Mouse (Mus musculus) A20 (cell line): ENCODE results near the gene Phb2.
"Not testable (repeated sequence)": the region's sequence is repeated elsewhere in the genome, so short reads cannot be mapped to it uniquely, and the experiment has no call there.

ENCODE experiments used
- DNase-seq: peaks from one replicate; pipeline ENCODE4 v3.0.0-alpha.2; 2011; ENCODE audit warnings: low read depth, low spot score

The Phb2 gene

DNA sequence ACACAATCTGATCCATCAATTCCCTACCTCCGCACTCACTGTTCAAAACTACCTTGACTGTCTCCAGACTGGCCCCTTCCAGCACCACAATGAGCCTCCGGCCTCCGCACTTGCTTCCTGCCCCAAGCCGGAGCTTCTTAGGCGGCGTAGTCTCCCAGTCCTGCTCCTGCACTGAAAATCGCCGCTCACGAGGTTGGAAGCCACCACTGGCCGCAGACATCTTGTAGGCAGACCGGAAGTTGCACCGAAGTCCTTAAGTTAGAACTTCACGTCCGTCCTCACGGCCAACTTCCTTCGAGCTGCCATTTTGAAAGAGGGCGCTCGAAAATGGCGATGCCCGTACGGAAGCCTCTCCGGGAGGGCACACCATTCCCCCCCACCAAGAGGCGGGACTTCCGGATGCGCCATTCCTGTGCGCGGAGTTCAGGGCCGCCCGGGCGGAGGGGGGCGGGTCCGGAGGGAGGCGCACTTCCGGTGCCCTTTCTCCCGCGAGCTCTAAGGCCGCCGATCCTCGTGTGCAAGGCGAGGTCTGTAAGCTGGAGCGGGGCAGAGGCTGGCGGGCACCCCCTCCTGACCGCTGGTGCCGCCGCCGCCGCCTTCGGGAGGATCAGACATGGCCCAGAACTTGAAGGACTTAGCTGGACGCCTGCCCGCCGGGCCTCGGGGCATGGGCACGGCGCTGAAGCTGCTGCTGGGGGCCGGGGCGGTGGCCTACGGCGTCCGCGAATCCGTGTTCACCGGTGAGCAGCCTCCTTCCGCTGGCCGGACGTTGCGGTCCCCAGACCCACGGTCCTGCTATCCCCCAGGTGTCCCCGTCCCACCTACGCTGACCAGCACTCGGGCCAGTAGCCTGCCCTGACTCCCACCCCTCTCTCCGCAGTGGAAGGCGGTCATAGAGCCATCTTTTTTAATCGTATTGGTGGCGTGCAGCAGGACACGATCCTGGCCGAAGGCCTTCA is at the start of gene Phb2, which contains the start of gene Emg1:
Phb2 (plus strand) TSS at position 513 of the 959 bp plus-strand sequence.
Emg1 (minus strand) TSS at position 355 of the 959 bp plus-strand sequence.
- DNase-seq: peak; percentile 99

DNA sequence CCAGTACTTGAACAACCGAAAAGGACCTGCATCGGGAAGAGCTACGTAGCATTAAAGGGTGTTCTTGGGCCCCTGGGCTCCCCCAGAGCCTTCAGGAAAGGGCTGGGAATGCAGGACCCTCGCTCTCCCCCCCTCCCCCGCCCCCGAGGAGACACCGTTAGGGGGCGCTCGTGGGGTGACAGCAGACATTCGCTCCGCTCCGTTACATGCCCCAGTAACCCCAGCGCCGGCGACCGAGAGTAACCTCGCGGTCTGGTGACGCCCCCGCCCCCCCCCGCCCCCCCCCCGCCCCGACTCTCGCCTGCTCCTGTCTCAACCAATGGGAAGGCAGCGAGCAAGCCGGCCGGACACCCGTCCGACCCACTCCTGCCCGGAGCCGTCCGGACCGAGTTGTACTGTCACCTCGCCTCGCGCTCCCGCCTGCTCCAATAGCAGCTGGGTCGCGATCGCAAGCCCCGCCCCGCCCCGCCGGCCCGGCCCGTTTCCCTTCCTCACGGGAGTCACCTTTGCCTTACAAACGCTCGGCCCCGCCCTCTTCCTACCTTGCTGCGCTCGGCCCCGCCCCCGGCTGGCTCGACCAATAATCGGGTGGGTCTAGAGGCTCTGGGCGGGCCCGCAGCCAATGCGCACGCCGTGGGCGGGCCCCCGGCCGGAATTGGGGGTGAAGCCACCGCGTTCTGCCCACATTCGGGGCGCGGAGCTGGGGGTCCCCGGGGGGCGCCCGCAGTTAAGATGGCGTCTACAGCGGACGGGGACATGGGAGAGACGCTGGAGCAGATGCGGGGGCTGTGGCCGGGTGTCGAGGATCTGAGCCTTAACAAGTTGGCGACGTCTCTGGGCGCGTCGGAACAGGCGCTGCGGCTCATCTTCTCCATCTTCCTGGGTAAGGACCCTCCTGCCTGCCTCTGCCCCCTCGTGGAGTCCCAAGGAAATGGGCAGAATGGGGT is 49.4 kb upstream of the Phb2 start, which contains the start of gene Lpcat3:
Lpcat3 (plus strand) TSS at position 551 of the 947 bp plus-strand sequence.
- peak; percentile 100 for DNase-seq

GRCm38 (mm10) chr6:124663424-124663795 is 48.7 kb upstream of the Phb2 start:
- no peak for DNase-seq

GRCm38 (mm10) chr6:124664256-124664655 is 47.9 kb upstream of the Phb2 start:
- no peak for DNase-seq

- DNase-seq: no peak
Measured at GRCm38 (mm10) chr6:124665011-124665410, 47.1 kb upstream of the Phb2 start.

DNA sequence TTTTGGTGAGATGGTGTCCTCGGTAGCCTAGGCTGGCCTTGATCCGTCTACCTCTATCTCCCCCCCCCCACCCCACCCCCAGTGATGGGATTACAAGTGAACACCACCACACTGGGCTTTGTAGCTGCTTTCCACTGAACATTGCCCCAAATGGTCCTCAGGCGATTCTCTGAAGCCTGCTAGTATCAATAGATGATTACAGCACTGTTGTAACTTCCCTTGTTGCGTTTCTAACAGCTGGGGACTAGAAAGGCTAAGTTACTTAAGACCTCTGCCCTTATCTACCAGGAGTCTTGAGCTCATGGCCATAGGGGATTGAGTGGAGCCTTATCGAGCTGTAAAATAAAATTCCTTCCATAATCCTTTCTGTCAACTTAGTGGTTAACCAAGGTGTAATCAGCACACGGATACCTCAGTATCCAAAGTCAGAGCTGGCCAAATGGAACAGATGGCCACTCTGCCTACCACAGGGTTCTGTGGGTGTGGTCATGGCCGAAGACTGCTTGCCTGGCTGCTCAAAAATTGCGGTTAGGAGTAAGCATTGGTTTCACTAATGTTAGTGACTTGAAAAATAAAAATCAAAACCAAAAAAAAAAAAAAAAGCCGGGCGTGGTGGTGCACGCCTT is 42.8 kb upstream of the Phb2 start:
- no peak for DNase-seq

GRCm38 (mm10) chr6:124670281-124670900 is 41.7 kb upstream of the Phb2 start:
- no peak for DNase-seq

GRCm38 (mm10) chr6:124672100-124672499 is 40.0 kb upstream of the Phb2 start:
- DNase-seq: no peak

DNA sequence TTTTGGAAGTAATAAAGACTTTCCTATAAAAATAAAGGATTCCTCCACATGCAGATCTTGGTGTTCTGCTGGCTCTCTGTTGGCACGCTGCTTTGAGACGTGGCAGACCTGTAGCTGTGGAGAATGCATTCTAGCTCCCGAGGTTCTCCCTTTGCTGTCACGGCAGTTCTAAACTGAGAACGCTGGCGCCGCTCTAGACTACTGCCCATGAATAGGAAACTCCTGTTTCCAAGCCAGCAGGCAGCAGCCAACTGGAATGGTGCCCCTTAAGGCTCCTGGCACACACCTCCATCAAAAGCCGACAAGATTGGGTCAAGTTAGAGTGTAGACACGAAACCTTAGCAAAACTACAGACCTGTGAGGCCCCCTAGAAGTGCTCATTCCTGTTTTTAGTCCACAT is 38.5 kb upstream of the Phb2 start:
- DNase-seq: no peak

DNA sequence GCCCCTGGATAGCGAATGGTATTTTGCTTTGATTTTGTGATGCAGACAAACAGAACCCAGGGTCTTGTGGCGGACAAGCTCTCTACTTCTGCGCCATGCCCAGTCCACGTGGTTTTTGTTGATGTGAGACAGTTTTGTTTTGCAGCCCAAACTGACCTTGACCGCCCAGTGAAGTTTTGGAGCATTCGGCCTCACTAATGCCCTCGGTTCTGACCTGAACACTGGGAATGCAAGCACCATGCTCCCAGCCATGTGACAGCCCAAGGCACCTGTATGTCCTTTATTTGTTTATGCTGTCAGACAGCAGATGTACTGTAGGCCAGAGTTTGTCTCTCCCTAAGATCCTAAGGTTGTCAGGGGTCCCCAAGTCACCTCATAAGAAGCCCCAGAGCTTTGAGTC is 37.5 kb upstream of the Phb2 start:
- DNase-seq: no peak

- no peak for DNase-seq
Measured at GRCm38 (mm10) chr6:124676171-124676570, 36.0 kb upstream of the Phb2 start.

DNA sequence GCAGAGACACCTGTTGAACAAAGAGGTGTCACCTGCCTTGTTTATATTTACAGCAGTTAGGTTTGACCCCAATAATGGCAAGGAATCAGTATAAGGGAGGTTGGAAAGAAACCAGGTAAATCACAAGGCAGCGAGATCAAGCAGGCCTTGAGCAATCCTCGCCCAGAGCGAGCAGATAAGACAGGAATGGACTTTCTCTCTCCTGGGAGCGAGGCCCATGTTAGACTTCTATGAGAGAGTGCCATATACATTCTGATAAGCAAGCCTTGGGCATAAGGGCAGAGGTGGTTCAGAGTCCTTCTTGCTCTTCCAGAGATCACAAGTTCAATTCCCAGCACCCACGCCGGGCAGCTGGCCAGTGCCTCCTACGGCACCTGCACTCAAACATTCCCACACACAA is 33.4 kb upstream of the Phb2 start:
- no peak for DNase-seq

- DNase-seq: no peak
Measured at GRCm38 (mm10) chr6:124679486-124679885, 32.6 kb upstream of the Phb2 start.

DNA sequence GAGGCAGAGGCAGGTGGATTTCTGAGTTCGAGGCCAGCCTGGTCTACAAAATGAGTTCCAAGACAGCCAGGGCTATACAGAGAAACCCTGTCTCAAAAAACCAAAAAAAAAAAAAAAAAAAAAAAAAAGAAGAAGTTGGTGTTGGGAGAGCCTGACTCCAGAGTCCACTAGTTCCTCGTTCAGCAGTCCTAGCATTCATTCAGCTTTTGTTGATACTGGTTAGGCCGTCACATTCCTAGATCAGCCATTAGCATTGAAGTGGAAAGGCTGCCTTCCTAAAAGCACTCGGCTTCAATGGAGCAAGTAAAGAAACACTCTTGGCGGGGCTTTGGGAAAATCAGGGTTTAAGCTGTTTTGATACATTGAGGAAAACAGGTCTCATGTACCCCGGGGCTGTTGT is 29.8 kb upstream of the Phb2 start:
- DNase-seq: not testable (repeated sequence)

GRCm38 (mm10) chr6:124683591-124684417 is 28.3 kb upstream of the Phb2 start:
- peak; percentile 75 for DNase-seq

- DNase-seq: no peak
Measured at GRCm38 (mm10) chr6:124685606-124686386, 26.3 kb upstream of the Phb2 start.

GRCm38 (mm10) chr6:124686644-124687043 is 25.5 kb upstream of the Phb2 start:
- DNase-seq: not testable (repeated sequence)

GRCm38 (mm10) chr6:124688151-124688758 is 23.9 kb upstream of the Phb2 start:
- peak; percentile 39 for DNase-seq

DNA sequence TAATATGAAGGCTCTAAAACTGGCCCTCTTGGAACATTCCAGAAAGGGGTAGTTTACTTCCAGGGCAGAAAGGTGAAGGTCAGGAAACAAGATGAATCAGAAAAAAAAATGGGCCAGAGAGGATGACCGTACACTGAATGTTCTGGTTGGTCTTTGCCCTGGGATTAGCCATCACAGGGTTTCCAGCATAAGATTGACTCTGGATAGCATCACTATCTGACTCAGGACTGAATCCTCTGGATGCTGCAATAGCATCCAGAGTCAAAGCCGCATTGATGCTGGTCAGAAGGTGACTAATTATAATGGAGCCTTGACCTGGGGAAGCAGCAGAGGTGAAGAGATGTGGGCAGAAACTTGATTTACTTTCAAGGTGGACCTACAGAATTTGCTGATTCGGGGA is 23.1 kb upstream of the Phb2 start:
- no peak for DNase-seq
